Mouse (Mus musculus): ENCODE data around the gene Phf14.
"Not testable (repeated sequence)": the region's sequence is repeated elsewhere in the genome, so short reads cannot be mapped to it uniquely, and the experiment has no call there.

The Phf14 gene

GRCm38 (mm10) chr6:12089439-12089992 is 181.9 kb downstream of the Phf14 start:
- no peak for DNase-seq (ENCODE audit: low spot score in 2 of 2)

GRCm38 (mm10) chr6:12095716-12096115 is 188.1 kb downstream of the Phf14 start:
- no peak for DNase-seq (ENCODE audit: low spot score in 2 of 2)

GRCm38 (mm10) chr6:12097125-12097524 is 189.5 kb downstream of the Phf14 start:
- no peak for DNase-seq (ENCODE audit: low spot score in 2 of 2)

- DNase-seq (ENCODE audit: low spot score in 2 of 2), result no peak
Measured at GRCm38 (mm10) chr6:12105144-12105543, 197.5 kb downstream of the Phf14 start.

- DNase-seq (ENCODE audit: low spot score in 2 of 2), result no peak
Measured at GRCm38 (mm10) chr6:12107326-12107725, 199.7 kb downstream of the Phf14 start.

- DNase-seq (ENCODE audit: low spot score in 2 of 2), result no peak
Measured at GRCm38 (mm10) chr6:12107786-12108185, 200.2 kb downstream of the Phf14 start.

- no peak for DNase-seq (ENCODE audit: low spot score in 2 of 2)
Measured at GRCm38 (mm10) chr6:12116926-12117818, 209.6 kb downstream of the Phf14 start.

- DNase-seq (ENCODE audit: low spot score in 2 of 2), result no peak
Measured at GRCm38 (mm10) chr6:12117819-12118570, 210.4 kb downstream of the Phf14 start.

- no peak for DNase-seq (ENCODE audit: low spot score in 2 of 2)
Measured at GRCm38 (mm10) chr6:12122759-12123158, 215.2 kb downstream of the Phf14 start.

- DNase-seq (ENCODE audit: low spot score in 2 of 2), result peak in 1 of 2 experiments; percentile 53
Measured at GRCm38 (mm10) chr6:12125031-12125803, 217.6 kb downstream of the Phf14 start.

GRCm38 (mm10) chr6:12126601-12127000 is 219.0 kb downstream of the Phf14 start:
- not testable (repeated sequence) for DNase-seq (ENCODE audit: low spot score in 2 of 2)

GRCm38 (mm10) chr6:12127287-12127686 is 219.7 kb downstream of the Phf14 start:
- DNase-seq (ENCODE audit: low spot score in 2 of 2), result no peak

All from frontal cortex, postnatal 10 days (tissue).